Mouse (Mus musculus): Measurements from ENCODE around the gene Rnaseh1.

The Rnaseh1 gene

GRCm38 (mm10) chr12:28649141-28650110 lies at the start of gene Rnaseh1:
Rnaseh1 (plus strand) TSS chr12:28649602.
- peak; percentile 76 for DNase-seq (ENCODE audit: low spot score)

GRCm38 (mm10) chr12:28602259-28602658 lies 47.1 kb upstream of the Rnaseh1 start:
- peak; percentile 54 for DNase-seq (ENCODE audit: low spot score)

GRCm38 (mm10) chr12:28603494-28603893 lies 45.9 kb upstream of the Rnaseh1 start:
- DNase-seq (ENCODE audit: low spot score): no peak

GRCm38 (mm10) chr12:28607546-28608305 lies 41.7 kb upstream of the Rnaseh1 start:
- no peak for DNase-seq (ENCODE audit: low spot score)

- DNase-seq (ENCODE audit: low spot score): no peak
These were observed 37.0 kb upstream of the Rnaseh1 start for GRCm38 (mm10) chr12:28612391-28612790.

- DNase-seq (ENCODE audit: low spot score): no peak
These were observed 35.0 kb upstream of the Rnaseh1 start for GRCm38 (mm10) chr12:28614401-28614800.

- no peak for DNase-seq (ENCODE audit: low spot score)
These were observed 32.1 kb upstream of the Rnaseh1 start for GRCm38 (mm10) chr12:28617297-28617696.

GRCm38 (mm10) chr12:28621451-28622166 lies 27.8 kb upstream of the Rnaseh1 start:
- no peak for DNase-seq (ENCODE audit: low spot score)

GRCm38 (mm10) chr12:28622167-28622532 lies 27.3 kb upstream of the Rnaseh1 start:
- no peak for DNase-seq (ENCODE audit: low spot score)

- no peak for DNase-seq (ENCODE audit: low spot score)
These were observed 26.8 kb upstream of the Rnaseh1 start for GRCm38 (mm10) chr12:28622641-28623040.

GRCm38 (mm10) chr12:28623195-28623594 lies 26.2 kb upstream of the Rnaseh1 start, which contains the start of gene Colec11:
Colec11 (minus strand) TSS chr12:28623377.
- peak; percentile 11 for DNase-seq (ENCODE audit: low spot score)

- no peak for DNase-seq (ENCODE audit: low spot score)
These were observed 25.2 kb upstream of the Rnaseh1 start for GRCm38 (mm10) chr12:28624251-28624650.

GRCm38 (mm10) chr12:28625407-28625806 lies 24.0 kb upstream of the Rnaseh1 start:
- DNase-seq (ENCODE audit: low spot score): no peak

- DNase-seq (ENCODE audit: low spot score): no peak
These were observed 22.3 kb upstream of the Rnaseh1 start for GRCm38 (mm10) chr12:28627092-28627491.

- no peak for DNase-seq (ENCODE audit: low spot score)
These were observed 21.0 kb upstream of the Rnaseh1 start for GRCm38 (mm10) chr12:28628436-28628835.

GRCm38 (mm10) chr12:28635058-28635534 lies 14.3 kb upstream of the Rnaseh1 start:
- no peak for DNase-seq (ENCODE audit: low spot score)

GRCm38 (mm10) chr12:28635535-28636476 lies 13.6 kb upstream of the Rnaseh1 start, which contains the start of gene Rps7:
Rps7 (minus strand) TSS chr12:28635953.
- DNase-seq (ENCODE audit: low spot score): peak; percentile 88

- no peak for DNase-seq (ENCODE audit: low spot score)
These were observed 12.9 kb upstream of the Rnaseh1 start for GRCm38 (mm10) chr12:28636543-28636942.

- DNase-seq (ENCODE audit: low spot score): no peak
These were observed 10.6 kb upstream of the Rnaseh1 start for GRCm38 (mm10) chr12:28638778-28639177.

GRCm38 (mm10) chr12:28662628-28663027 lies 13.2 kb downstream of the Rnaseh1 start:
- no peak for DNase-seq (ENCODE audit: low spot score)

- DNase-seq (ENCODE audit: low spot score): no peak
These were observed 17.3 kb downstream of the Rnaseh1 start for GRCm38 (mm10) chr12:28666734-28667133.

Data from ovary, adult 18-20 months (tissue).